Mouse (Mus musculus): ENCODE results near the gene Pitpna.
A peak's percentile ranks its signal among the peaks of the same experiment; 100 is the strongest.

Gene Pitpna

GRCm38 (mm10) chr11:75631561-75632225, 43.8 kb downstream of the Pitpna start:
- peak; percentile 28 for DNase-seq (ENCODE audit: low read depth, low spot score)

- DNase-seq (ENCODE audit: low read depth, low spot score), result no peak
Observed at GRCm38 (mm10) chr11:75632921-75633320, 45.0 kb downstream of the Pitpna start.

- DNase-seq (ENCODE audit: low read depth, low spot score), result no peak
Observed at GRCm38 (mm10) chr11:75634801-75635200, 46.9 kb downstream of the Pitpna start.

- DNase-seq (ENCODE audit: low read depth, low spot score), result no peak
Observed at GRCm38 (mm10) chr11:75635315-75635714, 47.4 kb downstream of the Pitpna start.

- no peak for DNase-seq (ENCODE audit: low read depth, low spot score)
Observed at GRCm38 (mm10) chr11:75643323-75643722, 55.4 kb downstream of the Pitpna start.

GRCm38 (mm10) chr11:75644684-75645083, 56.8 kb downstream of the Pitpna start:
- no peak for DNase-seq (ENCODE audit: low read depth, low spot score)

GRCm38 (mm10) chr11:75647681-75648211, 59.8 kb downstream of the Pitpna start:
- no peak for DNase-seq (ENCODE audit: low read depth, low spot score)

- DNase-seq (ENCODE audit: low read depth, low spot score), result no peak
Observed at GRCm38 (mm10) chr11:75649155-75649561, 61.3 kb downstream of the Pitpna start.

GRCm38 (mm10) chr11:75650311-75650710, 62.4 kb downstream of the Pitpna start, which contains the start of gene Myo1c:
Gene Myo1c (plus strand): TSS chr11:75650504.
- no peak for DNase-seq (ENCODE audit: low read depth, low spot score)

GRCm38 (mm10) chr11:75650958-75651425, 63.1 kb downstream of the Pitpna start:
- no peak for DNase-seq (ENCODE audit: low read depth, low spot score)

- DNase-seq (ENCODE audit: low read depth, low spot score), result peak; percentile 44
Observed at GRCm38 (mm10) chr11:75651426-75652221, 63.7 kb downstream of the Pitpna start.

GRCm38 (mm10) chr11:75652222-75652941, 64.5 kb downstream of the Pitpna start:
- peak; percentile 51 for DNase-seq (ENCODE audit: low read depth, low spot score)

- peak; percentile 35 for DNase-seq (ENCODE audit: low read depth, low spot score)
Observed at GRCm38 (mm10) chr11:75652942-75653684, 65.2 kb downstream of the Pitpna start.

GRCm38 (mm10) chr11:75653781-75654470, 66.0 kb downstream of the Pitpna start:
- DNase-seq (ENCODE audit: low read depth, low spot score), result peak; percentile 90

GRCm38 (mm10) chr11:75654471-75655390, 66.8 kb downstream of the Pitpna start:
- DNase-seq (ENCODE audit: low read depth, low spot score), result no peak

GRCm38 (mm10) chr11:75655621-75656545, 68.0 kb downstream of the Pitpna start:
- peak; percentile 66 for DNase-seq (ENCODE audit: low read depth, low spot score)

GRCm38 (mm10) chr11:75656621-75657590, 69.0 kb downstream of the Pitpna start:
- peak; percentile 58 for DNase-seq (ENCODE audit: low read depth, low spot score)

All from ES-CJ7 (cell line).